Mouse (Mus musculus) forebrain, embryonic 11.5 days (tissue): ENCODE results near the gene Tspan2. TPM values are rescaled to one million over a fixed set of nuclear protein-coding genes. Genes with fewer than 3 reads are reported as not detected.

Source experiments
- ATAC-seq: fragments of 200-750 bp; cut with Nextera tagmentation; replicated peaks from 2 replicates; pipeline ENCODE4 v1.8.0; 2017; ENCODE audit warnings: moderate TSS enrichment; ENCODE audit not compliant: low FRiP score
- DNase-seq: peaks from one replicate; pipeline ENCODE4 v3.0.0-alpha.2; 2017; ENCODE audit warnings: low spot score
- H3K27ac ChIP-seq: fragments of 300-500 bp; sonication (generic); 2 replicates; pipeline ENCODE4 v1.5.1; 2014; ENCODE audit warnings: low read depth, low read length
- H3K27me3 ChIP-seq: fragments of 300-500 bp; sonication (generic); 2 replicates; pipeline ENCODE4 v1.6.1; 2014; ENCODE audit warnings: mild to moderate bottlenecking, low read length, mixed read lengths; ENCODE audit not compliant: control insufficient read depth, insufficient read depth
- H3K36me3 ChIP-seq: fragments of 300-500 bp; sonication (generic); 2 replicates; pipeline ENCODE4 v1.6.1; 2014; ENCODE audit warnings: mild to moderate bottlenecking, low read length, moderate library complexity, mixed read lengths; ENCODE audit not compliant: control insufficient read depth, insufficient read depth
- H3K4me1 ChIP-seq: fragments of 300-500 bp; sonication (generic); replicated peaks from 2 replicates; pipeline ENCODE4 v1.6.1; 2014; ENCODE audit warnings: low read length, mixed read lengths; ENCODE audit not compliant: control insufficient read depth, insufficient read depth
- H3K4me2 ChIP-seq: fragments of 300-500 bp; sonication (generic); 2 replicates; pipeline ENCODE4 v1.6.1; 2014; ENCODE audit warnings: low read depth, mild to moderate bottlenecking, low read length, moderate library complexity, mixed read lengths; ENCODE audit not compliant: severe bottlenecking
- H3K4me3 ChIP-seq: fragments of 300-500 bp; sonication (generic); 2 replicates; pipeline ENCODE4 v1.5.1; 2014; ENCODE audit warnings: low read depth, low read length
- H3K9ac ChIP-seq: fragments of 300-500 bp; sonication (generic); 2 replicates; pipeline ENCODE4 v1.6.1; 2014; ENCODE audit warnings: low read length
- H3K9me3 ChIP-seq: fragments of 300-500 bp; sonication (generic); 2 replicates; pipeline ENCODE4 v1.6.1; 2016; ENCODE audit warnings: low read length, mixed read lengths; ENCODE audit not compliant: control insufficient read depth
- WGBS: fragments of 180-500 bp; shearing (Covaris S2); extraction: QIAGEN DNeasy Blood & Tissue Kit; methylation state at CpG from one replicate; pipeline ENCODE4 v1.1.7; 2014; 5-methylcytosine and 5-hydroxymethylcytosine counted together
- polyA plus RNA-seq: library from polyadenylated mRNA; unstranded; fragments of >200 nt; fragmentation: Nextera tagmentation; extraction: Ambion mirVana; gene quantifications from 2 replicates; pipeline ENCODE4 v1.2.1, GENCODE M21; 2014

Tspan2 gene
- 9.0 and 9.5 TPM in 2 replicates for polyA plus RNA-seq

DNA sequence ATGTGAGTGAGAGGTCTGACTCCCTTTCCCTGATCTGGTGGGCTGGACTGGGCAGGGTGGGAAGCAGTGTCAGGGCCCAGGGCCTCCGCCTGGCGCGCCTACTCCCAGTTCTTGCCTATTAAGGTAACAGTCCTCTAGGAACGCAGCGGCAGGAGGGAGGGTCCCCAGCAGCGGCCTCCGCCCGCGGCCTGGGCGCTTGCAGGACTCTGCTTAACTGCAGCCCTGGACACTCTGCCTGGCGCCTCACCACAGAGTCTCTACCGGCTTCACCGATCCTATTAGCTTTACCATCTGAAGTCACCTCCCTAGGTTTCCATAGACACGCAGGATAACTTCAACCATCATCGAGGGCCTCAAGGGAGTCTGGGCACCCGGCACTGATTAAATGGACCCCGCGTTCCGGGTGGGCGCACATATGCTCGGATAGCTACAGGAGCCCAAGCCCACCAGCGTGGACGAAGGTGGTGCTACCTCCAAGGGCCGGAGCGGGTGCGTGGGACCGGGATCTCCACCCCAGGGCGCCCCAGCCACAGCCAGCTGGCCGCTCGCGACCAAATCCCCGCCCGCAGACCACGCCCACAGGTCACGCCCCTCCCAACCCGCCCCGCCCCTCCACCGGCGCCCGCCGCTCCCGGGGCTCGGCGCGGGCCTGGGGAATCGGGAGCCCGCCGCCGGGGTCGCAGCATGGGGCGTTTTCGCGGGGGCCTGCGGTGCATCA, at the start of gene Tspan2:
Gene Tspan2 (plus strand): TSS at position 217 of the 718 bp plus-strand sequence.
- Histone ChIP-seq H3K27me3 (no peaks in the 10 kb centered on the region), H3K9ac (peak within 1 kb of the TSS; percentile 74), H3K4me1 (peaks cover 7% of the 10 kb centered on the region; the same call in 1 of the 2 replicates), H3K9me3 (no peaks in the 10 kb centered on the region), H3K36me3 (no peaks in the 10 kb centered on the region), H3K4me2 (peak within 1 kb of the TSS; percentile 85), H3K4me3 (peak within 1 kb of the TSS; percentile 71), H3K27ac (no peak within 1 kb of the TSS)
- DNase-seq, result peak; percentile 88
- WGBS, result under 1% methylated on average over 52 of the region's 54 CpGs
- ATAC-seq, result peak; percentile 88

DNA sequence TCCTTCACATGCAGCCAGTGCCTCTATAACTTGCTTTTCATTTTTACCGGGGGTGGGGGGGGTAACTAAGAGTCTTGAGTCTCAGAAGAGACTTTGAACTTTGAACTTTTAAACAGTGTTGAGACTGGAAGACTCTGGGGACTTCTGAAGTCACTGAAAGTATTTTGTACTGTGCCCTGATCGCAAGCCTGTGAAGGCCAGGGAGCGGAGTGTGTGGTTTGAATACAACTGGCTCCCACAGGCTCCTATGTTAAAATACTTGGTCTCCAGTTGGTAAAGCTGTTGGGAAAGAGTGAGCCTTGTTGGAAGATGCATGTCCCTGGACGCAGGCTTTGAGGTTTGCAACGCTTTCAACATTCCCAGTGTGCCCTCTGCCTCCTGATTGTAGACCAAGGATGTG, 47.5 kb upstream of the Tspan2 start:
- Histone ChIP-seq H3K27me3 (no peaks in the 10 kb centered on the region), H3K4me2 (no peak overlapping the region), H3K4me3 (no peak overlapping the region), H3K9me3 (no peaks in the 10 kb centered on the region), H3K27ac (no peak overlapping the region), H3K36me3 (no peaks in the 10 kb centered on the region), H3K4me1 (no peaks in the 10 kb centered on the region), H3K9ac (no peak overlapping the region)
- DNase-seq (no peak), ATAC-seq (no peak)
- whole genome bisulfite sequencing, result 90% methylated on average over 5 of the region's 5 CpGs

DNA sequence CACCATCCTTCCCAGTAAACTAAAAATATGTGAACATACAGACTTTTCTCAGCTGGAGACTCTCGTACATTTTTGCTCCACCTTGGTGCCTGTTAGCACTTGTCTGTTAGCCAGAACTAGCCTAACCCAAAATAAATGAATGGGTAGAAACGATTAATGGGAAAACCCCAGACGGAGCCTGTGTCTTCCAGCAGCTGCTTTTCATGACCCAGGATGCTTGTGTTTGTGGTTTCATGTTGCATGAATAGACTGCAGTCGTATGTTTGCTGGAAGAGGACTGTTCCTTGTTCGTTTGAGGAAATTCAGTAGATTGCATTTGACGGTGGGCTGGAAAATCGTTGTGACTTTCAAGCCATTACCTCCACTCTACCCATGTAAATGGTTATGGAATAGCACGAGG, 46.5 kb upstream of the Tspan2 start:
- Histone ChIP-seq H3K4me3 (no peak overlapping the region), H3K9ac (no peak overlapping the region), H3K27ac (no peak overlapping the region), H3K4me1 (no peaks in the 10 kb centered on the region), H3K4me2 (no peak overlapping the region), H3K36me3 (no peaks in the 10 kb centered on the region), H3K9me3 (no peaks in the 10 kb centered on the region), H3K27me3 (no peaks in the 10 kb centered on the region)
- ATAC-seq (no peak), DNase-seq (no peak)
- WGBS, result 79% methylated on average over 8 of the region's 8 CpGs

GRCm38 (mm10) chr3:102691802-102692484, 42.4 kb upstream of the Tspan2 start:
- DNase-seq, result peak; percentile 84
- no peak overlapping the region for H3K4me3 ChIP-seq
- peak; percentile 74 for ATAC-seq
- no peaks in the 10 kb centered on the region for H3K4me1 ChIP-seq
- H3K9me3 ChIP-seq, result no peaks in the 10 kb centered on the region
- no peaks in the 10 kb centered on the region for H3K36me3 ChIP-seq
- no peak overlapping the region for H3K9ac ChIP-seq
- no peak overlapping the region for H3K4me2 ChIP-seq
- no peaks in the 10 kb centered on the region for H3K27me3 ChIP-seq
- WGBS, result 46% methylated on average over 11 of the region's 11 CpGs
- H3K27ac ChIP-seq, result no peak overlapping the region

DNA sequence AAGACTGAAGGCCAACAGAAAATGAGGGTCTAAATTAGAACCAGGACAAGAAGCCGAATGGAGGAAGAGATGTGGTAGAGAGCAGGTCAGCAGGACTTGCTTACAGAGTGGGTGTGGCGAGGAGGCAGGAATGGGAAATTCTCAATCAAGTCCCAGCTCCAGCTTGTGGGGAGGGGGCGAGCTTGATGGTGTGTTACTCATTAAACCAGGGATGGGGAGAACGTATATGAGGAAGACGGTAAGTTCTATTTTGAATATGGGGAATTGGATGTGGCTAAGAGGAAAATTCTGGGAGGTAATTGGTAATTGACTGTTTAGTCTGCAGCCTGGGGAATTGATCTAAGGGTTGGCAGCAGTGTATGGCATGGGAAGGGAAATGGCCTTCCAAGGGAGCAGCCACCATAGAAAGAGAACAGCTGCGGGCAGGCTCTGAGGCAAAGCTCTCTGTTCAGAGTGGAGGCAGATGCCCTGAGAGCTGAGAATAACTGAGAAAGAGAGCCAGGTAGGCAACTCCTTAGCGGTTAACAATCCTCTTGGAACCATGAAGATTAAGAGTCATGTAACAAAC, 41.5 kb upstream of the Tspan2 start:
- DNase-seq (no peak), ATAC-seq (no peak)
- Histone ChIP-seq H3K27ac (no peak overlapping the region), H3K27me3 (no peaks in the 10 kb centered on the region), H3K36me3 (no peaks in the 10 kb centered on the region), H3K9ac (no peak overlapping the region), H3K4me2 (no peak overlapping the region), H3K9me3 (no peaks in the 10 kb centered on the region), H3K4me3 (no peak overlapping the region), H3K4me1 (no peaks in the 10 kb centered on the region)
- 80% methylated on average over 7 of the region's 7 CpGs for WGBS

DNA sequence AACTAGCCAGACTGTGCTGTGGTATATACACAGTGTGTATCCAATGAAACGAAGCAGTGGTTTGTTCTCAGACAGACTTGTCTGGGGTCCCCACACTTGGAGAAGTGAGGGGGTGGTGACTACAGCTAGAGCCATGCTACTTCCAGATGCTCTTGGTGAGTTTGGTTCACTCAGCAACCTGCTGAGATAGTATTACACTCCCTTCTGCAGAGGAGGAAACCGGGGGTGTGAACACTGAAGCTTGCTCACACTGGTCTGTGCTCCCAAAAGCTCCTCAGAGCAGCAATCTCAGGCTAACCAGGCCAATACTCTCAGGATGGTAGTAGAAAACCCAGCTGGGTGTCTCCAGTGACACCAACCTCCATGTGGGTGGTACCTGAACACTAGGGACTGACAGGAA, 36.2 kb upstream of the Tspan2 start:
- ATAC-seq, result no peak
- Histone ChIP-seq H3K4me1 (no peaks in the 10 kb centered on the region), H3K4me3 (no peak overlapping the region), H3K27me3 (no peaks in the 10 kb centered on the region), H3K9me3 (no peaks in the 10 kb centered on the region), H3K9ac (no peak overlapping the region), H3K36me3 (no peaks in the 10 kb centered on the region), H3K27ac (no peak overlapping the region), H3K4me2 (no peak overlapping the region)
- WGBS, result 77% methylated on average over 2 of the region's 2 CpGs
- DNase-seq, result no peak

GRCm38 (mm10) chr3:102701303-102701702, 33.0 kb upstream of the Tspan2 start:
- 84% methylated on average over 4 of the region's 4 CpGs for WGBS
- Histone ChIP-seq H3K4me1 (no peaks in the 10 kb centered on the region), H3K36me3 (no peaks in the 10 kb centered on the region), H3K27ac (no peak overlapping the region), H3K9me3 (no peaks in the 10 kb centered on the region), H3K4me2 (no peak overlapping the region), H3K4me3 (no peak overlapping the region), H3K27me3 (no peaks in the 10 kb centered on the region), H3K9ac (no peak overlapping the region)
- DNase-seq (no peak), ATAC-seq (no peak)

DNA sequence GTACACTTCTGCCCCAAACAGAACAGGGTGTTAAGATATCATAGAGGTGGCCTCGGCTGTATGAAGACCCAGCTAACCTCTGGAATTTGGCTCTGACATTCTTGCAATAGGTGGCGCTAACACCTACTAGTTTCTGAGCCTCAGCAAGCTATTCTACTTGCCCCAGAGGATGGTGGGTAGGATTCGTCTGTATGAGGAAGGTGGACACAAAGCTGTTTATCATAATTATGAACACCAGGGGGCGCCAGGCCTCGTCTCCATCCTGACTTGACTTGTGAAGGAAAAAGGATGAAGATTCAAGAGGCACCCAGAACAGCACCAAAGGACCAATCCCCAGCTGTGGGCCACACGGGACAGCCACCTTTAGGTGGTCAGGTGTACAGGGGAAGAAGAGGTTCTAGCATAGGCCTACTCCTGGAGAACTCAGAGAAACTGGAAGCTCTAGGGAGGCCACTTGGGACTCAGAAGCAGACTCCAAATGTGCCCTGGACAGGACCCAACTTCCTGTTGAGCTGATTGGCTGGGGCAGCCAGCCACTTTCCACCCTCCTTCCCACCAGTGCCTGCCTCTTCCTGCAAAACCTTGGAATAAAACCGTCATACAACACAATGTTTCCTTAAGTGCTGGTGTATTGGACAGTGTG, 32.3 kb upstream of the Tspan2 start:
- H3K27me3 ChIP-seq, result no peaks in the 10 kb centered on the region
- H3K27ac ChIP-seq, result no peak overlapping the region
- no peak overlapping the region for H3K4me2 ChIP-seq
- no peaks in the 10 kb centered on the region for H3K9me3 ChIP-seq
- no peaks in the 10 kb centered on the region for H3K4me1 ChIP-seq
- H3K9ac ChIP-seq, result no peak overlapping the region
- ATAC-seq (no peak), DNase-seq (peak; percentile 63)
- WGBS, result 42% methylated on average over 7 of the region's 7 CpGs
- no peaks in the 10 kb centered on the region for H3K36me3 ChIP-seq
- H3K4me3 ChIP-seq, result no peak overlapping the region
